Mouse (Mus musculus) CH12.LX (cell line): ENCODE data around the gene Zkscan6. TPM values are rescaled to one million over a fixed set of nuclear protein-coding genes. Genes with fewer than 3 reads are reported as not detected.

Experiments
- DNase-seq: peaks from one replicate; pipeline ENCODE4 v3.0.0-alpha.2; 2013; ENCODE audit errors: extremely low read depth
- H3K27ac ChIP-seq: 2 replicates; pipeline ENCODE4 v1.5.1; 2012; ENCODE audit warnings: low read depth, mild to moderate bottlenecking, control low read depth, moderate library complexity; ENCODE audit not compliant: insufficient read depth
- H3K27me3 ChIP-seq: replicated peaks from 2 replicates; pipeline ENCODE3; 2012; ENCODE audit warnings: inconsistent platforms
- H3K36me3 ChIP-seq, 2 experiments: replicated peaks in 1 of 2; 2 replicates each; pipeline versions ENCODE3 to v1.6.1; 2012; ENCODE audit warnings: inconsistent platforms in 1 of 2, low read length in 1 of 2, mild to moderate bottlenecking in 1 of 2, mixed read lengths in 1 of 2, moderate library complexity in 1 of 2; ENCODE audit not compliant: control insufficient read depth in 1 of 2, insufficient read depth in 1 of 2
- H3K4me1 ChIP-seq, 2 experiments: 2 replicates each; pipeline ENCODE4 v1.6.1; 2012; ENCODE audit warnings: inconsistent platforms in 1 of 2, moderate library complexity in 1 of 2; ENCODE audit not compliant: insufficient read depth in 2 of 2, control insufficient read depth in 1 of 2
- H3K4me2 ChIP-seq: 2 replicates; pipeline ENCODE4 v1.6.1; 2012; ENCODE audit warnings: low read depth, mild to moderate bottlenecking, control low read depth; ENCODE audit not compliant: poor library complexity, insufficient read depth, severe bottlenecking
- H3K4me3 ChIP-seq, 3 experiments: fragments of 150-350 bp in 1 of 3; sonication (generic) in 1 of 3; replicated peaks in 1 of 3; 2 replicates each; pipeline versions ENCODE3 to v1.5.1; 2011 to 2012; ENCODE audit warnings: low read depth in 2 of 3, low read length in 2 of 3, mild to moderate bottlenecking in 2 of 3, moderate library complexity in 2 of 3, control low read depth in 1 of 3, improper control_type of control experiment in 1 of 3, inconsistent platforms in 1 of 3, mixed read lengths in 1 of 3; ENCODE audit not compliant: poor library complexity in 1 of 3
- H3K79me2 ChIP-seq: replicated peaks from 2 replicates; pipeline ENCODE4 v1.6.1; 2012; ENCODE audit warnings: mild to moderate bottlenecking, moderate library complexity; ENCODE audit not compliant: control insufficient read depth, poor library complexity, insufficient read depth, severe bottlenecking; ENCODE audit errors: extremely low read depth
- H3K9ac ChIP-seq: 2 replicates; pipeline ENCODE4 v1.6.1; 2012; ENCODE audit warnings: low read depth, mild to moderate bottlenecking, control low read depth, moderate library complexity; ENCODE audit not compliant: insufficient read depth
- H3K9me3 ChIP-seq: replicated peaks from 2 replicates; pipeline ENCODE3; 2012; ENCODE audit warnings: low read length, inconsistent platforms, mixed read lengths
- BHLHE40 ChIP-seq: IDR thresholded peaks from 2 replicates; pipeline ENCODE4 v1.6.1; 2011; ENCODE audit warnings: mild to moderate bottlenecking, low read depth, low read length, improper control_type of control experiment
- CHD1 ChIP-seq: IDR thresholded peaks from 2 replicates; pipeline ENCODE4 v1.6.1; 2012; ENCODE audit warnings: low read depth, low read length, improper control_type of control experiment, inconsistent platforms
- CHD2 ChIP-seq: IDR thresholded peaks from 2 replicates; pipeline ENCODE4 v1.6.1; 2011; ENCODE audit warnings: low read length, improper control_type of control experiment
- CTCF ChIP-seq, 2 experiments: IDR thresholded peaks in 1 of 2; conservative IDR thresholded peaks in 1 of 2; 2 replicates each; pipeline ENCODE4 v1.5.1; 2011 to 2012; ENCODE audit warnings: low read depth in 2 of 2, low read length in 2 of 2, improper control_type of control experiment in 1 of 2, inconsistent platforms in 1 of 2, mild to moderate bottlenecking in 1 of 2, moderate library complexity in 1 of 2
- ELF1 ChIP-seq: IDR thresholded peaks from 2 replicates; pipeline ENCODE4 v1.6.1; 2014; ENCODE audit warnings: low read depth, mild to moderate bottlenecking, inconsistent platforms, low read length, improper control_type of control experiment
- IRF4 ChIP-seq: IDR thresholded peaks from 2 replicates; pipeline ENCODE4 v1.6.1; 2014; ENCODE audit warnings: low read depth, mild to moderate bottlenecking, inconsistent platforms, low read length, improper control_type of control experiment
- JUND ChIP-seq: conservative IDR thresholded peaks from 2 replicates; pipeline ENCODE4 v1.6.1; 2011; ENCODE audit warnings: low read depth, low read length, improper control_type of control experiment
- MAFK ChIP-seq: IDR thresholded peaks from 2 replicates; pipeline ENCODE4 v1.6.1; 2011; ENCODE audit warnings: low read length, improper control_type of control experiment; ENCODE audit not compliant: insufficient replicate concordance
- MAX ChIP-seq: IDR thresholded peaks from 2 replicates; pipeline ENCODE4 v1.6.1; 2011; ENCODE audit warnings: low read length, improper control_type of control experiment
- MEF2A ChIP-seq: IDR thresholded peaks from 2 replicates; pipeline ENCODE4 v1.6.1; 2014; ENCODE audit warnings: low read depth, mild to moderate bottlenecking, inconsistent platforms, low read length, improper control_type of control experiment, borderline replicate concordance
- MXI1 ChIP-seq: IDR thresholded peaks from 2 replicates; pipeline ENCODE4 v1.6.1; 2011; ENCODE audit warnings: mild to moderate bottlenecking, low read depth, low read length, improper control_type of control experiment
- NELFE ChIP-seq: IDR thresholded peaks from 2 replicates; pipeline ENCODE4 v1.6.1; 2011; ENCODE audit warnings: low read depth, low read length, improper control_type of control experiment
- PAX5 ChIP-seq: IDR thresholded peaks from 2 replicates; pipeline ENCODE4 v1.6.1; 2012; ENCODE audit warnings: low read length, inconsistent platforms, mixed read lengths
- POLR2A ChIP-seq: IDR thresholded peaks from 2 replicates; pipeline ENCODE4 v1.6.1; 2011; ENCODE audit warnings: low read depth, mild to moderate bottlenecking, improper control_type of control experiment, low read length
- POLR2AphosphoS2 ChIP-seq: IDR thresholded peaks from 2 replicates; pipeline ENCODE4 v1.6.1; 2011; ENCODE audit warnings: low read depth, low read length, improper control_type of control experiment
- RAD21 ChIP-seq: IDR thresholded peaks from 2 replicates; pipeline ENCODE4 v1.6.1; 2011; ENCODE audit warnings: low read depth, mild to moderate bottlenecking, low read length, improper control_type of control experiment, moderate library complexity
- RCOR1 ChIP-seq: conservative IDR thresholded peaks from 2 replicates; pipeline ENCODE4 v1.6.1; 2012; ENCODE audit warnings: low read depth, mild to moderate bottlenecking, inconsistent platforms, low read length, improper control_type of control experiment
- SMC3 ChIP-seq: IDR thresholded peaks from 2 replicates; pipeline ENCODE4 v1.6.1; 2011; ENCODE audit warnings: low read depth, low read length, improper control_type of control experiment
- TBP ChIP-seq: conservative IDR thresholded peaks from 2 replicates; pipeline ENCODE4 v1.6.1; 2011; ENCODE audit warnings: low read depth, low read length, improper control_type of control experiment
- USF1 ChIP-seq: IDR thresholded peaks from 2 replicates; pipeline ENCODE4 v1.6.1; 2014; ENCODE audit warnings: low read depth, mild to moderate bottlenecking, inconsistent platforms, low read length, improper control_type of control experiment
- ZC3H11A ChIP-seq: IDR thresholded peaks from 2 replicates; pipeline ENCODE4 v1.6.1; 2012; ENCODE audit warnings: low read depth, mild to moderate bottlenecking, inconsistent platforms, low read length, improper control_type of control experiment
- ZKSCAN1 ChIP-seq: IDR thresholded peaks from 2 replicates; pipeline ENCODE4 v1.6.1; 2012; ENCODE audit warnings: low read depth, inconsistent platforms, low read length, improper control_type of control experiment, borderline replicate concordance
- ZNF384 ChIP-seq: IDR thresholded peaks from 2 replicates; pipeline ENCODE4 v1.6.1; 2012; ENCODE audit warnings: low read depth, low read length, improper control_type of control experiment, inconsistent platforms
- dilution Hi-C: fragments of 300-500 bp; cut with MboI; formaldehyde crosslinking; loops from 2 replicates; pipeline ENCODE4 v1.14.3; 2020; ENCODE audit warnings: low sequenced_read_pairs; ENCODE audit not compliant: extremely low pct_unique_long_range_greater_than_20kb, extremely low pct_ligation_motif_present
- in situ Hi-C: fragments of 300-500 bp; cut with MboI; formaldehyde crosslinking; loops from 3 replicates; pipeline ENCODE4 v1.14.3; 2019; ENCODE audit warnings: low sequenced_read_pairs, low pct_ligation_motif_present, low pct_unique_long_range_greater_than_20kb, mixed read lengths
- polyA plus RNA-seq: library from polyadenylated mRNA; unstranded; fragments of >175 nt; gene quantifications from 2 replicates; pipeline ENCODE4 v1.2.1, GENCODE M21; 2012; ENCODE audit warnings: low read depth; ENCODE audit not compliant: insufficient read length
- total RNA-seq, 2 experiments: library from RNA; depleted of rRNA; stranded (reverse); fragments of 300-350 nt in 1 of 2; fragments of >200 nt in 1 of 2; gene quantifications; 2 replicates each; pipeline ENCODE4 v1.2.3; 2012 to 2014

The Zkscan6 gene
- total and polyA plus RNA-seq, 3 experiments: 15.8 to 20.5 (median 16.6) TPM

- TF ChIP-seq TBP (no peak), NELFE (no peak), RAD21 (no peak), MEF2A (no peak), IRF4 (no peak), ZC3H11A (no peak), POLR2A (no peak)
- TF ChIP-seq, all 38 proteins: peak for 0
- Histone ChIP-seq H3K79me2 (no peaks in the 10 kb centered on the region), H3K27me3 (no peaks in the 10 kb centered on the region), H3K9me3 (no peaks in the 10 kb centered on the region), H3K4me1 (0 out of 4 replicates have a peak, but pooled peaks cover 0 to under 1% of the 10 kb centered on the region in 2 experiments), H3K4me3 (no peak overlapping the region), H3K36me3 (no peaks in the 10 kb centered on the region), H3K9ac (no peak overlapping the region), H3K27ac (no peak overlapping the region), H3K4me2 (no peak overlapping the region)
- DNase-seq: no peak
- in situ Hi-C loops (no loop called here), dilution Hi-C loops (no loop called here)
These were observed 39.5 kb downstream of the Zkscan6 start for GRCm38 (mm10) chr11:65846446-65846845.

DNA sequence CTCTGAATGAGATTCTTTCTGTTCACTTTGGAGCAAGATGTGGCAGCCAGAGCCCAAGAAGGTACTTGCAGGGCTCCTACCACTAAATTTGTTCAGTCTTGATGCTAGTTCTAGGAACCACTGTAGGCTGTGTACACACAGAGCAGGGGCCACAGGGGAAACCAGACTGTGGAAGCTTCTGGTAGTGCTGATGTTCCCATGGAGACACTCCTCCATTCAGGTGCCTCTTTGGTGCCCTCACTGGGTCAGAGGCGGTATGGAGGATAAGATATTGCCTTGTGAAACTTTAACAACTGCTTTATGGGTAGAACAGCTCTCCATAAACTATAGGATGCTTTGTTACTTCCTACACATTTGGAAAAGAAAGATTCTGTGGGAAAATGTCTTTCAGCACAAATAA lies 45.1 kb downstream of the Zkscan6 start:
- Histone ChIP-seq H3K36me3 (no peaks in the 10 kb centered on the region), H3K4me3 (no peak overlapping the region), H3K9me3 (no peaks in the 10 kb centered on the region), H3K79me2 (no peaks in the 10 kb centered on the region), H3K4me2 (peak overlapping the region; percentile 17; the same call in 1 of the 2 replicates), H3K27ac (no peak overlapping the region), H3K4me1 (peaks cover 3 to 5% of the 10 kb centered on the region in 2 experiments; a peak in 3 of 4 replicates), H3K27me3 (no peaks in the 10 kb centered on the region), H3K9ac (no peak overlapping the region)
- in situ Hi-C loops (no loop called here), dilution Hi-C loops (no loop called here)
- TF ChIP-seq ZNF384: no peak
- no peak for TF ChIP-seq ZC3H11A
- TF ChIP-seq MXI1: peak; percentile 47; the same call in 1 of the 2 replicates
- no peak for TF ChIP-seq USF1
- TF ChIP-seq RCOR1: no peak
- no peak for TF ChIP-seq MAFK
- TF ChIP-seq MAX: no peak
- TF ChIP-seq NELFE: no peak
- TF ChIP-seq JUND: no peak
- TF ChIP-seq IRF4: peak; percentile 43; the same call in 1 of the 2 replicates
- TF ChIP-seq CHD1: no peak
- no peak for TF ChIP-seq PAX5
- TF ChIP-seq CHD2: no peak
- peak; percentile 50 to 77; a peak in 3 of 4 replicates for TF ChIP-seq CTCF (conservative IDR thresholded peaks at IDR 0.05 in 1 of 2, IDR thresholded peaks at IDR 0.05 in 1 of 2; ENCODE audit: low read depth in 2 of 2, low read length in 2 of 2)
- no peak for TF ChIP-seq BHLHE40
- TF ChIP-seq ELF1: no peak
- peak; percentile 72 for TF ChIP-seq RAD21
- no peak for TF ChIP-seq POLR2AphosphoS2
- peak; percentile 68 for TF ChIP-seq SMC3
- no peak for TF ChIP-seq ZKSCAN1
- peak; percentile 69 for DNase-seq
